Mouse (Mus musculus) stomach, postnatal 0 days (tissue): ENCODE results near the gene Grm8.

Experiments
- CTCF ChIP-seq: IDR thresholded peaks from 2 replicates; pipeline ENCODE4 v1.5.1; 2016; ENCODE audit warnings: antibody characterized with exemption, low read depth, mild to moderate bottlenecking, moderate library complexity
- EP300 ChIP-seq: optimal IDR thresholded peaks from 2 replicates; pipeline ENCODE3; 2016; ENCODE audit warnings: antibody characterized with exemption

DNA sequence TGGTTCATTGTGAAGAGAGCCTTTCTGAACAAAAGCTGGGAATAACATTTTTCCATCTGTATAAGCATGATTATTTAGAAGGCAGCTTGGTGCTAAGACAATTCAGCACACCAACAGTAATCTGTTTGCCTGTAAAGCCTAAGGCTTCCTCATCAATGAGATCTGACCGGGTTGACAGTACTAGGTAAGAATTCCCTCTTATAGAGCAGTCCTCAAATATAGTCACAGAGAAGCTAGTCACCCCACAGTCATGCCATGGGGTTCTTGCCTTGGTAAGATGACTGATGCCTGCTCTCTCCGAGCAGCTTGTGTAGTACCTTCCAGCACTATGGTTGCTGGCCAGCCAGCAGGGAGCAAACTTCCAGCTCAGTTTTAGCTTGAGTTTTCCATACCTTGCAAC lies 246.6 kb downstream of the Grm8 start:
- TF ChIP-seq CTCF (no peak), EP300 (no peak)
